Mouse (Mus musculus) activated CD4-positive, CD25-positive, alpha-beta regulatory T cell, adult 9 weeks (primary cell): Measurements from ENCODE around the gene Bpifb2. TPM values are rescaled to one million over a fixed set of nuclear protein-coding genes. Genes with fewer than 3 reads are reported as not detected.

Experiments used
- polyA plus RNA-seq: library from polyadenylated mRNA; unstranded; fragments of 100-300 nt; shearing (Covaris generic); gene quantifications from one replicate; pipeline ENCODE4 v1.2.1, GENCODE M21; 2017

Gene Bpifb2
- polyA plus RNA-seq: not detected

DNA sequence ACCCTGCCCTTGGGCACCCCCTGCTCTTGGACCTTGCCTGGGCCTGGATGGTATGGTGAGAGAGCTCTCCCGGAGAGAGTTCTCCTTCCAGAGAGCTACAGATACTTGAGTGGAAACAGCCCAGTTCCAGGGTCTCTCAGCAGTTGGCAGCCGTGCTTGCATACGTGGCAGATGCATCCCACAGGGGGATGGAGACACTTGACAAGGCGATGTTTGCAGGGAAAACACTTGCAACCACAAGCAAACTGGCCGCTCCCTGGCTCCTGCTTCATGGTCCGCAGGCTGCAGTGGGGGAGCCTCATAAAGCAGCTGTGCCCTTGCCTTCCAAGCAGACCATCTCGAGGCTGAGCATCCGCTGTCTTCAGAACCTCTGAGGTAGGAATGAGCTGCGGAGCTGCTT, at the start of gene Bpifb2:
Gene Bpifb2 (plus strand): TSS at position 301 of the 400 bp plus-strand sequence.

GRCm38 (mm10) chr2:153870984-153871383, 3.9 kb upstream of the Bpifb2 start, which contains the start of gene Sun5:
Gene Sun5, minus strand, starts transcription at chr2:153871084.

DNA sequence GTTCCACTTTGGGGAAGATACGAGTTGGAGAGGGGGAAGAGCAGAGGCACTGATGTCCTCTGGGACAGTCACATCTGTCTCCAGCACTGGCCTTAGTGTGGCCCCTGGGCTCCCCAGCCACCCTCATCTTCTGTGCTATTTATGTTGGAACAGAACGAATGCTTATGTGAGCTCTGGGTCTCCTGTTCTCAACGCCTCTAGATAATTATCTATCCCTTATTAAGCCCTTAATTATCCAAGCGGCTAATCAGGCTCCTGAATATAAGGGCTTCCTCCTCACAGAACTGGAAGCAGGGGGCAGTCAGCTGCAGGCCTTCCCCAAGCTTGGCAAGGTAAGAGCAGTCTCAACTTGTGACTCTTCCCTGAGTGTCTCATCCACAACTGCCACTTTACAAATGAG, 25.2 kb downstream of the Bpifb2 start, which contains the start of gene Bpifb6:
Gene Bpifb6 (plus strand): TSS at position 301 of the 400 bp plus-strand sequence.

GRCm38 (mm10) chr2:153917930-153918329, 43.1 kb downstream of the Bpifb2 start, which contains the start of gene Bpifb3:
Gene Bpifb3, plus strand, starts transcription at chr2:153918230.

GRCm38 (mm10) chr2:153937843-153938242, 63.0 kb downstream of the Bpifb2 start, which contains the start of gene Bpifb4:
Gene Bpifb4, plus strand, starts transcription at chr2:153938212.

Other genes starting within 250 kb of the Bpifb2 start
- gene Commd7, start 242.3 kb upstream of the Bpifb2 start, polyA plus RNA-seq: 139 TPM
- 4.0 TPM for gene Dnmt3b, start 225.6 kb upstream of the Bpifb2 start, polyA plus RNA-seq
- not detected for gene Dnmt3c, start 178.4 kb upstream of the Bpifb2 start, polyA plus RNA-seq
- gene Mapre1, start 133.8 kb upstream of the Bpifb2 start, polyA plus RNA-seq: 212 TPM
- 0.56 TPM for gene Efcab8, start 95.1 kb upstream of the Bpifb2 start, polyA plus RNA-seq
- gene Sun5, start 4.0 kb upstream of the Bpifb2 start, polyA plus RNA-seq: not detected
- not detected for gene Bpifb6, start 25.3 kb downstream of the Bpifb2 start, polyA plus RNA-seq
- not detected for gene Bpifb3, start 43.2 kb downstream of the Bpifb2 start, polyA plus RNA-seq
- not detected for gene Bpifb4, start 63.2 kb downstream of the Bpifb2 start, polyA plus RNA-seq
- gene Bpifa6, start 99.9 kb downstream of the Bpifb2 start, polyA plus RNA-seq: not detected
- 0.45 TPM for gene Bpifa2, start 133.2 kb downstream of the Bpifb2 start, polyA plus RNA-seq